Mouse (Mus musculus) MEL (cell line): ENCODE results near the gene Arhgef7. TPM values are rescaled to one million over a fixed set of nuclear protein-coding genes. Genes with fewer than 3 reads are reported as not detected.

Source experiments
- DNase-seq: peaks from one replicate; pipeline ENCODE4 v3.0.0; 2011; ENCODE audit warnings: low read depth, low spot score
- H3K27ac ChIP-seq: 2 replicates; pipeline ENCODE4 v1.5.1; 2012; ENCODE audit warnings: low read depth, mild to moderate bottlenecking, control low read depth, low read length, moderate library complexity; ENCODE audit not compliant: control insufficient read depth
- H3K27me3 ChIP-seq, 2 experiments: fragments of 150-350 bp in 1 of 2; sonication (generic) in 1 of 2; 2 replicates each; pipeline ENCODE4 v1.6.1; 2012; ENCODE audit warnings: low read length in 2 of 2, mild to moderate bottlenecking in 2 of 2, improper control_type of control experiment in 1 of 2, moderate library complexity in 1 of 2; ENCODE audit not compliant: insufficient read depth in 2 of 2, control insufficient read depth in 1 of 2
- H3K36me3 ChIP-seq, 2 experiments: 2 replicates each; pipeline ENCODE4 v1.6.1; 2012 to 2014; ENCODE audit warnings: low read length in 2 of 2, improper control_type of control experiment in 1 of 2, inconsistent platforms in 1 of 2, mild to moderate bottlenecking in 1 of 2; ENCODE audit not compliant: insufficient read depth in 2 of 2, control insufficient read depth in 1 of 2
- H3K4me1 ChIP-seq, 2 experiments: fragments of 150-350 bp in 1 of 2; sonication (generic) in 1 of 2; 2 replicates each; pipeline ENCODE4 v1.6.1; 2012; ENCODE audit warnings: low read length in 2 of 2, improper control_type of control experiment in 1 of 2, mild to moderate bottlenecking in 1 of 2; ENCODE audit not compliant: insufficient read depth in 2 of 2, control insufficient read depth in 1 of 2
- H3K4me3 ChIP-seq, 2 experiments: fragments of 150-350 bp in 1 of 2; sonication (generic) in 1 of 2; 2 replicates each; pipeline ENCODE4 v1.5.1; 2012; ENCODE audit warnings: low read depth in 2 of 2, low read length in 2 of 2, mild to moderate bottlenecking in 2 of 2, moderate library complexity in 2 of 2, control low read depth in 1 of 2, improper control_type of control experiment in 1 of 2; ENCODE audit not compliant: control insufficient read depth in 1 of 2, insufficient read depth in 1 of 2
- H3K79me2 ChIP-seq: 2 replicates; pipeline ENCODE4 v1.6.1; 2012; ENCODE audit warnings: mild to moderate bottlenecking, low read length, moderate library complexity; ENCODE audit not compliant: control insufficient read depth, poor library complexity, insufficient read depth
- H3K9ac ChIP-seq: 2 replicates; pipeline ENCODE4 v1.6.1; 2012; ENCODE audit warnings: low read depth, mild to moderate bottlenecking, control low read depth, low read length, moderate library complexity; ENCODE audit not compliant: control insufficient read depth, poor library complexity, severe bottlenecking
- H3K9me3 ChIP-seq: fragments of 150-350 bp; sonication (generic); replicated peaks from 2 replicates; pipeline ENCODE4 v1.6.1; 2012; ENCODE audit warnings: mild to moderate bottlenecking, low read length, improper control_type of control experiment, moderate library complexity; ENCODE audit not compliant: insufficient read depth
- BHLHE40 ChIP-seq: IDR thresholded peaks from 2 replicates; pipeline ENCODE4 v1.6.1; 2012; ENCODE audit warnings: low read depth, mild to moderate bottlenecking, inconsistent platforms, low read length, improper control_type of control experiment, borderline replicate concordance
- CHD1 ChIP-seq: IDR thresholded peaks from 2 replicates; pipeline ENCODE4 v1.6.1; 2012; ENCODE audit warnings: low read depth, mild to moderate bottlenecking, inconsistent platforms, low read length, improper control_type of control experiment
- ELF1 ChIP-seq: IDR thresholded peaks from 2 replicates; pipeline ENCODE4 v1.6.1; 2014; ENCODE audit warnings: low read depth, mild to moderate bottlenecking, inconsistent platforms, low read length, improper control_type of control experiment, moderate library complexity
- EP300 ChIP-seq, 2 experiments: IDR thresholded peaks; 2 replicates each; pipeline ENCODE4 v1.6.1; 2011; ENCODE audit warnings: improper control_type of control experiment in 2 of 2, low read length in 2 of 2, low read depth in 1 of 2, mild to moderate bottlenecking in 1 of 2
- GABPA ChIP-seq: IDR thresholded peaks from 2 replicates; pipeline ENCODE4 v1.6.1; 2012; ENCODE audit warnings: low read depth, mild to moderate bottlenecking, inconsistent platforms, low read length, improper control_type of control experiment, moderate library complexity
- GATA1 ChIP-seq: IDR thresholded peaks from 2 replicates; pipeline ENCODE4 v1.6.1; 2011; ENCODE audit warnings: low read depth, low read length, improper control_type of control experiment
- JUND ChIP-seq: IDR thresholded peaks from 2 replicates; pipeline ENCODE4 v1.6.1; 2011; ENCODE audit warnings: low read depth, mild to moderate bottlenecking, improper control_type of control experiment, low read length
- MAZ ChIP-seq: IDR thresholded peaks from 2 replicates; pipeline ENCODE4 v1.6.1; 2012; ENCODE audit warnings: low read depth, mild to moderate bottlenecking, inconsistent platforms, low read length, improper control_type of control experiment
- MEF2A ChIP-seq: IDR thresholded peaks from 2 replicates; pipeline ENCODE4 v1.6.1; 2014; ENCODE audit warnings: low read depth, mild to moderate bottlenecking, inconsistent platforms, low read length, improper control_type of control experiment; ENCODE audit not compliant: poor library complexity, insufficient replicate concordance, severe bottlenecking; ENCODE audit errors: extremely low read depth
- NELFE ChIP-seq: IDR thresholded peaks from 2 replicates; pipeline ENCODE4 v1.6.1; 2011; ENCODE audit warnings: low read depth, low read length, improper control_type of control experiment
- NRF1 ChIP-seq: IDR thresholded peaks from 2 replicates; pipeline ENCODE4 v1.6.1; 2014; ENCODE audit warnings: low read depth, mild to moderate bottlenecking, inconsistent platforms, low read length, improper control_type of control experiment, moderate library complexity; ENCODE audit not compliant: poor library complexity, insufficient read depth, severe bottlenecking
- POLR2AphosphoS2 ChIP-seq: IDR thresholded peaks from 2 replicates; pipeline ENCODE4 v1.6.1; 2011; ENCODE audit warnings: low read length, improper control_type of control experiment
- POLR2AphosphoS5 ChIP-seq: IDR thresholded peaks from 2 replicates; pipeline ENCODE4 v1.6.1; 2012; ENCODE audit warnings: low read depth, borderline replicate concordance, mild to moderate bottlenecking, inconsistent platforms, low read length, moderate library complexity, mixed read lengths
- TAL1 ChIP-seq: IDR thresholded peaks from 2 replicates; pipeline ENCODE4 v1.6.1; 2012; ENCODE audit warnings: mild to moderate bottlenecking, inconsistent platforms, low read length, moderate library complexity, mixed read lengths
- UBTF ChIP-seq: IDR thresholded peaks from 2 replicates; pipeline ENCODE4 v1.6.1; 2012; ENCODE audit warnings: low read depth, mild to moderate bottlenecking, inconsistent platforms, low read length, improper control_type of control experiment, moderate library complexity, borderline replicate concordance; ENCODE audit not compliant: insufficient read depth
- USF1 ChIP-seq: IDR thresholded peaks from 2 replicates; pipeline ENCODE4 v1.6.1; 2014; ENCODE audit warnings: low read depth, mild to moderate bottlenecking, inconsistent platforms, low read length, improper control_type of control experiment, moderate library complexity
- USF2 ChIP-seq, 2 experiments: IDR thresholded peaks; 2 replicates each; pipeline ENCODE4 v1.6.1; 2011 to 2012; ENCODE audit warnings: improper control_type of control experiment in 2 of 2, low read length in 2 of 2, borderline replicate concordance in 1 of 2, inconsistent platforms in 1 of 2, low read depth in 1 of 2, mild to moderate bottlenecking in 1 of 2; ENCODE audit not compliant: insufficient read depth in 1 of 2
- ZC3H11A ChIP-seq: IDR thresholded peaks from 2 replicates; pipeline ENCODE4 v1.6.1; 2012; ENCODE audit warnings: low read depth, mild to moderate bottlenecking, inconsistent platforms, low read length, improper control_type of control experiment
- polyA plus RNA-seq, 2 experiments: library from polyadenylated mRNA; stranded (reverse) in 1 of 2; unstranded in 1 of 2; fragments of >175 nt in 1 of 2; fragments of >200 nt in 1 of 2; gene quantifications; 2 replicates each; pipeline versions ENCODE4 v1.2.1 to v1.2.4; 2012; ENCODE audit warnings: low replicate concordance in 2 of 2, low read depth in 1 of 2; ENCODE audit not compliant: insufficient read length in 2 of 2, insufficient read depth in 1 of 2, missing spikeins in 1 of 2
- total RNA-seq: library from RNA; depleted of rRNA; stranded (reverse); fragments of 300-350 nt; gene quantifications from 2 replicates; pipeline ENCODE4 v1.2.3, GENCODE M21; 2012

Gene Arhgef7
- total and polyA plus RNA-seq, 3 experiments, result 21.0 to 36.8 TPM; not detected in 1

DNA sequence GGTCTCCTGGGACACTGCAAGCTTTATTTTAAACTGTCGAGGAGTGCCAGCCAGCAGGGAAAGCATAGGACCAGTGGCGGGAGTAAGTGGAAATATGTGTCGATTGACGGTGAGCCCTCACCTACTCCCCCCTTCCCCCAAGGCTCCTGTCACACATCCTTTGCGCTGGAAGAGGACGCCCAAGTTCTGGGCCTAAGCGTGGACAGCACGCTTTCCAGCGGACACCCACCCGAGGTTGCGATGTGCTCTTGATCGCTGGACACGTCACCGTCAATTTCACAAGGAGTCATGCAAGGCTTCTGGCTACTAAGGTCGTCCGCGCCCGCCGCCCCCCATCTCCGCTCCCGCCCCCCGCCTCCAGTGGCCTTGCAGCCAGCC lies 259 bp upstream of the Arhgef7 start:
- no peaks in the 10 kb centered on the region for H3K27me3 ChIP-seq
- no peaks in the 10 kb centered on the region for H3K4me1 ChIP-seq
- H3K27ac ChIP-seq, result no peak overlapping the region
- H3K9me3 ChIP-seq, result no peaks in the 10 kb centered on the region
- H3K36me3 ChIP-seq, result no peaks in the 10 kb centered on the region
- TF ChIP-seq USF2 (IDR thresholded peaks at IDR 0.05; ENCODE audit: borderline replicate concordance in 1 of 2, insufficient read depth in 1 of 2, low read depth in 1 of 2, low read length in 2 of 2), result no peak
- no peak for TF ChIP-seq GABPA
- no peak for TF ChIP-seq TAL1
- no peak for TF ChIP-seq NRF1
- no peak for TF ChIP-seq POLR2AphosphoS5
- TF ChIP-seq EP300 (IDR thresholded peaks at IDR 0.05; ENCODE audit: low read depth in 1 of 2, low read length in 2 of 2), result no peak
- TF ChIP-seq JUND, result no peak
- no peak for DNase-seq
- no peaks in the 10 kb centered on the region for H3K79me2 ChIP-seq
- no peak overlapping the region for H3K9ac ChIP-seq
- H3K4me3 ChIP-seq, result no peak overlapping the region

DNA sequence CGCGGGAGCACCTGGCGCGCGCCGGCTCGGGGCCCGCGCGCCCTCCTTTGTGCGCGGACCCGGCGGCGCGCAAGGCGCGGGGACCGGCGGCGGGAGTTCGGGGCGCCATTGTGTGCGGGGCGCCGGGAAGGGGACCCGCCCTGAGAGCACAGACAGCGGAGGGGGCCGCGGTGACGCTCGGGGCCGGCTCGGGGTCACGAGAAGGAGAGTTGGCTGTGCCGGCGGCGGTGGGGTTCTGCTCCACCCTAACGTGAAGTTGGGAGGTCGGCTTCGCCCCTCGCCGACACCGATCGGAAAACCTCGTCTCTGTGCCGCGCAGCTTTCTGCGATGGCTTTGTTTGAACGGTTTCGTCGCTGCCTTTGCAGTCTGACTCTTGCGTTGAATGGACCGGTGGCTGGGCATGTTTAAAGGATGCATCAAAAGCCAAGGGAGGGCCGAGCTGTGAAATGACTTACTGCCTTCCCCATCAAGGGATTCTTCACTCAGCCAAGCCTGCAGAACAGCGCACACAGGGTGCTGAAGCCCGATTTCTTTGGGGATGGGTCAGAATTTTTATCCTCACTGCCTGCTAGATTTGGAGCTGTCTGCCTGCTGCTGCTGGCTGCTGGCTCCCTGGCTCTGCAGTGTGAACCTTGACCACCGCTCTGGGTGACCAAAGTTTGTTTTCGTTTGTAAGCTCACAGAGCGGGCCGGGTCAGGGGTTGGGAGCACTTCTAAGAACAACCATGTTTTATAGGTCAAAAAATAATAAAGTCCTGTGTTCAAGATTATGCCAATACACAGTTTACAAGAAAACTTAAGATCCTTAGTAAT lies 1.2 kb downstream of the Arhgef7 start:
- H3K4me3 ChIP-seq, result no peak overlapping the region

More for the DNA sequence above, 1.2 kb downstream of the Arhgef7 start:
- Histone ChIP-seq H3K4me1 (no peaks in the 10 kb centered on the region), H3K9ac (no peak overlapping the region), H3K36me3 (no peaks in the 10 kb centered on the region), H3K79me2 (no peaks in the 10 kb centered on the region), H3K9me3 (no peaks in the 10 kb centered on the region), H3K27ac (no peak overlapping the region), H3K27me3 (no peaks in the 10 kb centered on the region)
- DNase-seq, result no peak
- TF ChIP-seq NELFE (no peak), POLR2AphosphoS5 (no peak), USF1 (no peak), BHLHE40 (no peak), GATA1 (no peak), CHD1 (no peak), ZC3H11A (no peak), MAZ (no peak), EP300 (IDR thresholded peaks at IDR 0.05; ENCODE audit: low read depth in 1 of 2, low read length in 2 of 2) (no peak), POLR2AphosphoS2 (no peak), MEF2A (no peak), ELF1 (no peak), UBTF (no peak)
